Mouse (Mus musculus): ENCODE results near the gene Gas7. TPM values are rescaled to one million over a fixed set of nuclear protein-coding genes. Genes with fewer than 3 reads are reported as not detected.

Gas7 gene
- total and polyA plus RNA-seq, 3 experiments: 5.8 to 11.5 (median 9.3) TPM

- H3K27ac ChIP-seq: no peak overlapping the region
- intact Hi-C loops (cut with DNase I): no loop called here
- H3K9ac ChIP-seq (ENCODE audit: low read depth, low read length): no peak overlapping the region
- H3K4me1 ChIP-seq (ENCODE audit: control insufficient read depth, insufficient read depth, low read length): no peaks in the 10 kb centered on the region
- no peak for DNase-seq
- H3K36me3 ChIP-seq (ENCODE audit: control insufficient read depth, insufficient read depth, low read length): no peaks in the 10 kb centered on the region
- no peak for TF ChIP-seq CTCF (IDR thresholded peaks at IDR 0.05)
- WGBS: 86% methylated on average over 8 of the region's 8 CpGs
- no peaks in the 10 kb centered on the region for H3K27me3 ChIP-seq (ENCODE audit: control insufficient read depth, insufficient read depth, low read length)
- H3K79me2 ChIP-seq (replicated peaks; ENCODE audit: control insufficient read depth, insufficient read depth, low read length): no peaks in the 10 kb centered on the region
- no peak overlapping the region for H3K4me3 ChIP-seq
These were observed 187.2 kb downstream of the Gas7 start for GRCm38 (mm10) chr11:67642421-67642820.

- Histone ChIP-seq H3K9ac (ENCODE audit: low read depth, low read length) (no peak overlapping the region), H3K79me2 (replicated peaks; ENCODE audit: control insufficient read depth, insufficient read depth, low read length) (no peaks in the 10 kb centered on the region), H3K36me3 (ENCODE audit: control insufficient read depth, insufficient read depth, low read length) (no peaks in the 10 kb centered on the region), H3K4me1 (ENCODE audit: control insufficient read depth, insufficient read depth, low read length) (no peaks in the 10 kb centered on the region), H3K4me3 (no peak overlapping the region), H3K27ac (no peak overlapping the region), H3K27me3 (ENCODE audit: control insufficient read depth, insufficient read depth, low read length) (no peaks in the 10 kb centered on the region)
- no peak for TF ChIP-seq POLR2A (IDR thresholded peaks at IDR 0.05; ENCODE audit: insufficient read depth, low read depth, low read length)
- intact Hi-C loops (cut with DNase I): no loop called here
- 65% methylated on average over 5 of the region's 5 CpGs for WGBS
- no peak for DNase-seq
These were observed 187.6 kb downstream of the Gas7 start for GRCm38 (mm10) chr11:67642835-67643234.

- Histone ChIP-seq H3K79me2 (replicated peaks; ENCODE audit: control insufficient read depth, insufficient read depth, low read length) (no peaks in the 10 kb centered on the region), H3K4me1 (ENCODE audit: control insufficient read depth, insufficient read depth, low read length) (no peaks in the 10 kb centered on the region), H3K27me3 (ENCODE audit: control insufficient read depth, insufficient read depth, low read length) (no peaks in the 10 kb centered on the region), H3K36me3 (ENCODE audit: control insufficient read depth, insufficient read depth, low read length) (no peaks in the 10 kb centered on the region), H3K4me3 (no peak overlapping the region), H3K27ac (no peak overlapping the region), H3K9ac (ENCODE audit: low read depth, low read length) (no peak overlapping the region)
- intact Hi-C loops (cut with DNase I): no loop called here
- 90% methylated on average over 3 of the region's 3 CpGs for WGBS
- TF ChIP-seq CTCF (IDR thresholded peaks at IDR 0.05) (no peak), POLR2A (IDR thresholded peaks at IDR 0.05; ENCODE audit: insufficient read depth, low read depth, low read length) (no peak), EP300 (IDR thresholded peaks at IDR 0.05; ENCODE audit: insufficient read depth, low read depth, low read length) (no peak)
- DNase-seq: no peak
These were observed 188.2 kb downstream of the Gas7 start for GRCm38 (mm10) chr11:67643465-67643864.

- no peak overlapping the region for H3K9ac ChIP-seq (ENCODE audit: low read depth, low read length)
- TF ChIP-seq CTCF (IDR thresholded peaks at IDR 0.05): no peak
- no peak for TF ChIP-seq POLR2A (IDR thresholded peaks at IDR 0.05; ENCODE audit: insufficient read depth, low read depth, low read length)
- no peak for TF ChIP-seq EP300 (IDR thresholded peaks at IDR 0.05; ENCODE audit: insufficient read depth, low read depth, low read length)
- H3K27me3 ChIP-seq (ENCODE audit: control insufficient read depth, insufficient read depth, low read length): no peaks in the 10 kb centered on the region
- no peaks in the 10 kb centered on the region for H3K36me3 ChIP-seq (ENCODE audit: control insufficient read depth, insufficient read depth, low read length)
- WGBS: 43% methylated on average over 6 of the region's 6 CpGs
- no peak for DNase-seq
- H3K79me2 ChIP-seq (replicated peaks; ENCODE audit: control insufficient read depth, insufficient read depth, low read length): no peaks in the 10 kb centered on the region
- intact Hi-C loops (cut with DNase I): loop anchor here (5.0 kb wide), 1 partner anchor 127 kb away; no protein-coding TSS in a partner anchor
- H3K4me3 ChIP-seq: no peak overlapping the region
- H3K27ac ChIP-seq: no peak overlapping the region
- H3K4me1 ChIP-seq (ENCODE audit: control insufficient read depth, insufficient read depth, low read length): no peaks in the 10 kb centered on the region
These were observed 189.5 kb downstream of the Gas7 start for GRCm38 (mm10) chr11:67644632-67645149.

GRCm38 (mm10) chr11:67647745-67648144 lies 192.5 kb downstream of the Gas7 start:
- 24% methylated on average over 5 of the region's 5 CpGs for WGBS
- no peaks in the 10 kb centered on the region for H3K36me3 ChIP-seq (ENCODE audit: control insufficient read depth, insufficient read depth, low read length)
- intact Hi-C loops (cut with DNase I): loop anchor here (2.0 to 5.0 kb wide), 4 partner anchors 130 to 537 kb away; no protein-coding TSS in a partner anchor
- no peak overlapping the region for H3K27ac ChIP-seq
- no peak overlapping the region for H3K9ac ChIP-seq (ENCODE audit: low read depth, low read length)
- no peaks in the 10 kb centered on the region for H3K27me3 ChIP-seq (ENCODE audit: control insufficient read depth, insufficient read depth, low read length)
- DNase-seq: peak; percentile 70 to 83
- TF ChIP-seq CTCF (IDR thresholded peaks at IDR 0.05): peak; percentile 97
- TF ChIP-seq EP300 (IDR thresholded peaks at IDR 0.05; ENCODE audit: insufficient read depth, low read depth, low read length): 0 out of 2 replicates have a peak, but pooled peaks have one; percentile 57
- TF ChIP-seq POLR2A (IDR thresholded peaks at IDR 0.05; ENCODE audit: insufficient read depth, low read depth, low read length): no peak
- H3K79me2 ChIP-seq (replicated peaks; ENCODE audit: control insufficient read depth, insufficient read depth, low read length): no peaks in the 10 kb centered on the region
- H3K4me1 ChIP-seq (ENCODE audit: control insufficient read depth, insufficient read depth, low read length): no peaks in the 10 kb centered on the region
- H3K4me3 ChIP-seq: no peak overlapping the region

GRCm38 (mm10) chr11:67648651-67649407 lies 193.6 kb downstream of the Gas7 start:
- no peaks in the 10 kb centered on the region for H3K79me2 ChIP-seq (replicated peaks; ENCODE audit: control insufficient read depth, insufficient read depth, low read length)
- H3K27ac ChIP-seq: no peak overlapping the region
- no peak overlapping the region for H3K9ac ChIP-seq (ENCODE audit: low read depth, low read length)
- intact Hi-C loops (cut with DNase I): loop anchor here (5.0 kb wide), 1 partner anchor 132 kb away; no protein-coding TSS in a partner anchor
- WGBS: 61% methylated on average over 11 of the region's 11 CpGs
- no peaks in the 10 kb centered on the region for H3K4me1 ChIP-seq (ENCODE audit: control insufficient read depth, insufficient read depth, low read length)
- TF ChIP-seq EP300 (IDR thresholded peaks at IDR 0.05; ENCODE audit: insufficient read depth, low read depth, low read length): no peak
- TF ChIP-seq CTCF (IDR thresholded peaks at IDR 0.05): no peak
- TF ChIP-seq POLR2A (IDR thresholded peaks at IDR 0.05; ENCODE audit: insufficient read depth, low read depth, low read length): no peak
- peak; percentile 32 for DNase-seq
- no peaks in the 10 kb centered on the region for H3K36me3 ChIP-seq (ENCODE audit: control insufficient read depth, insufficient read depth, low read length)
- no peaks in the 10 kb centered on the region for H3K27me3 ChIP-seq (ENCODE audit: control insufficient read depth, insufficient read depth, low read length)
- H3K4me3 ChIP-seq: no peak overlapping the region

Data from heart, adult 2 months (tissue).